Mouse (Mus musculus) left cerebral cortex, postnatal 10 days (tissue): ENCODE data around the gene Adamts16. TPM values are rescaled to one million over a fixed set of nuclear protein-coding genes. Genes with fewer than 3 reads are reported as not detected.

Source experiments
- DNase-seq, 2 experiments: peaks; one replicate each; pipeline ENCODE4 v3.0.0; 2021 to 2022; ENCODE audit warnings: low spot score in 2 of 2, mixed read lengths in 1 of 2; ENCODE audit errors: extremely low spot score in 1 of 2
- intact Hi-C: fragments of 180-260 bp; cut with DNase I; formaldehyde crosslinking; loops from one replicate; pipeline ENCODE4 v1.15.1; 2025
- total RNA-seq, 2 experiments: library from RNA; stranded (reverse); gene quantifications; 2 replicates each; pipeline ENCODE4 v1.2.3; 2021

Adamts16 gene
- total RNA-seq, 2 experiments from 2014 or later = 6.5 TPM

DNA sequence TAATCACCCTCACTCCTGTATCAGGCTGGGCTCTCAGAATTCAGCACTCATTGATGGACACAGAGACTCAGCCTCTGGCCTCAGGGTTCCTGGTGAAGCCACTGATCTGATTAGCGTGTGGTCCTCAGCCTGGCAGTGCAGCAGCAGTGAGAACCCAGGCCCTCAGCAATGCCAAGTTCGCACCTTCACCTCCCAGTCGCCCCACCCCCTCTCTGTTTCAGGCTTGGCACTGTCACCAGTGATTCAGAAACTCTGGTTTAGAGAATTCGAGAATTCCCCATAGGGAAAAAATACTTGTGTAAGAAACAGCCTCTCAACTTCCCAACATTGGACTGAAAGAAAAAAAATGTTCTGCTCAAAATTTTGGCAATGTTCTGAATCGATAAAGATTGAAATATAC lies 108.8 kb downstream of the Adamts16 start:
- intact Hi-C loops = no loop called here
- DNase-seq = no peak

DNA sequence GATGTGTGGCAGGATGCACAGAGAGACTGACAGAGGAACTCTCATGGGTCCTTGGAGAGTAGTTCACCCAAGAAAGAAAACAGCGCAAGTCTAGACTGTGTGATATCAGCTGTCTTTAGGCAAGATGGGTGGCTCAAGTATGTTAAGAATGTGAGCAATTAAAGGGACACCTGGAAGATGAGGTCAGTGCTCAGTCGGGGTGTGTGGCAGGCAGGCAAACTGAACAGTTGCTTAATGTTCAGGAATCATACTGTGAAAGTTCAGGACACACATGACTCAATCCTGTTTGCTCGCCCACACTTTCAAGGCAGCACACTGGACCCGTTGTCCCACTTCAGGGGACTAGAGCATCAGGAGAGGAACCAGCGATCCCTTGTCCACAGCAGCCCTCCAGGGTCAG lies 110.3 kb downstream of the Adamts16 start:
- intact Hi-C loops = no loop called here

DNA sequence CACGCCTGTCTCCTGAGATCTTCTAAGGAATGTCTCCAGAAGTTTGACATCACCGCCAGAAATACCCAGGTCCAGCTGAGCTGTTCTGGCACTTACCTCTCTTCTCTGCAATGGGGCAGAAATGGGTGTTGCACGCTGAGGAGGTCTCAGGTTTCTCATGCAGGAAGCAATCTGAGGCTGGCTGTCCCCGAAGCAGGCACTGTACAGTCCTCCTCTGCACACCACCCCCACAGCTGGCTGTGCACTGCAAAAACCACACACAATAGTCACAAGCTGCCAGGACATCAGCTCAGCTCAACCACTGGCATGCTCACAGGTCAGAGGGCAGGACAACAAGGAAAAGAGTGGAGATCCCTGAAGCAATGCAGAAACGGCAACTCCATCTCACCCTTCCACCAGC lies 111.6 kb downstream of the Adamts16 start:
- intact Hi-C loops = no loop called here
- no peak for DNase-seq

More for the DNA sequence above, 110.3 kb downstream of the Adamts16 start:
- no peak for DNase-seq

DNA sequence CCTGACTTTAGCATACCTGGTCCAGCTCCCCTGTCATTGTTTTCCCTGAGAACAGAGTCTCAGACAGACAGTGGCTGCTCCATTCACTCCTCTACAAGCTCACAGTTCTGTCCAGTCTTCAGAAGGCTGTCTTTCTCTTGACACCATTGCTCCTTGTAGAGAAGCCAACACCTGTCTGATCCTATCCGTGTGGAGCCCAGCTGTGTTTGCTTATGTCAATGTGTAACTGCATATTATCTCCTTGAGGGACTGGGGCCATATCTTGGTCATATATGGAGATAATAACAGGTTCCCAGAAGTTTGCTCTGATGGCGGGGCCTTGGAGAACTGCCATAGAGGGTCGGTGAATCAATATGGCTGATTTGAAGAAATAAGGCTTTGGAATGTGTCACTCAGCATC lies 115.4 kb downstream of the Adamts16 start:
- no peak for DNase-seq
- intact Hi-C loops = no loop called here

DNA sequence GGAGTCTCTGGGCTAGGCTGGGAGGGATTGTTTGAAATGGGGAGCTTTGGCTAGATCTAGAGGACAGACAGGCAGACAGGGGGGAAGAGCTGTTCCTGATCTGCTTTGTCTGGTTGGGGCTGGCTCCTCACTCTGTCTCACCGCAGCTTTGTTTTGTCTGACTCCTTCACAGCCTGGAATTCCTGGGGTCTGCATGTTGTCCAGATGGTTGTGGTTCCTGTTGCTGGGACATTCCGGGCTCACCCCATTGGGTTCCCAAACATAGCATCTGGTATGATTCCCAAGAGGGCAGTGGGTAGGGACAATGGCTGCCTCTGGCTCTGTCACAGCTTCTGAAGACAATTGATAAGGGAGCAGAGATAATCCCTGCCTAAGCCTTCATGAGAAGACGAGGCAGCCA lies 117.0 kb downstream of the Adamts16 start:
- intact Hi-C loops = no loop called here
- no peak for DNase-seq

DNA sequence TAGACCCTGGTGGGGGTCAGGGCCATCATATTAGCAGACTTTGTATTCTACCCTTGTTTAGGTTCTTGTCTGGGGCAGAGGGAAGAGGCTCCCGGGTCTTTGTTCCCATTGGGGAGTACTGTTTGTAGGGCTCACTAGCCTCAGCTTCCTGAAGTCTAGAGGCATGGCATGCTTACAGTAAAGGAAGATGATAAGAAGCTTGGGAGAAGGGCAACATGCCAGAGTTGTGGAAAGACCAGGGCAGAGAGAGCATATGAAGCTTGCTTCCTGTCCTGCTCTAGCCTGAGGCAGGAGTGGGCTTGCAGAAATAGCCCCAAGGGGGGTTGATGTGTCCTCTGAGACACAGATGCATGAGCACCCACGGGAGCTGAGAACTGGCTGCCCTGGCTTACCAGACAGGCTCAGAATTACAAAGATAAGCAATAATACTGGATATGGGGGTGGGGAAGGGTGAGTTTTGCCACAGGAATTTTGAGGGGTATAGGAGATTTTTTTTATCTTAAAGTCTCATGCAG lies 117.4 kb downstream of the Adamts16 start:
- DNase-seq = no peak

DNA sequence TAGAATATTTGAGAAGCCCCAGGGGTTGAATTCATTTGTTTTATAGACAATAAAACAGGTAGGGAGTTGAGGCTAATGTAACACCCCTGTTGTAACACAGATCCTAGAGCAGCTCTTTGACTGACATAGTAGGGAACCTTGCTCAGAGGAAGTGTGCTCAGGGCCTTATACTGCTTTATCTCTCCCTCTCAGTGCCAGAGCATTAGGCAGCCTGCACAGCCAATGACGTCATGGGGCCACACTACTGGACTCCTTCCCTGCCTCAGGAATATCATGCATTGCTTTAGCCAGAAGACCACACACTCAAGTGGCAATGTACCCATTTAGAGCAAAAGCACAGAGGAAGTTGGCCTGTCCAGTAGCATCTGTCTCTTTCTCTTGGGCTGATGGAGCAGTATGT lies 121.6 kb downstream of the Adamts16 start:
- DNase-seq = no peak
- intact Hi-C loops = no loop called here

More for the DNA sequence above, 117.4 kb downstream of the Adamts16 start:
- intact Hi-C loops = no loop called here

DNA sequence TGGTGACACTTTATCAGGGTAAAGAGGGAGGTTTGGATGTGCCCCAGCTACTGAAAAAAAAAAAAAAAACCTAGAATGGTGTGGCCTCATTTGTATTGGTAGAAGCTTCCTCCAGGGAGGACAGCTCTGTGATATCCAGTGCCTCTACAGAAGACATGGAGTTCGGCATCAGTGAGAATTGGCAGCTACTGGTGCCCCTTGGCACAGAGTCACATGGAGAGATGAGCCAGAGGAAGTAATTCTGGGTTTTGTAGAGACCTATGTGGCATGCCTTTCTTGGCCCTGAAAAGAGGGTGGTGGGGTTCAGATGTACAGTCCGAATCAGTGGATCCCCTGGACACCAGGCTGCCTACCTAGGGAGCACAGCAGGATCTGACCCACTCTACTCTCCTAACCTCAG lies 122.8 kb downstream of the Adamts16 start:
- DNase-seq = no peak
- intact Hi-C loops = no loop called here

DNA sequence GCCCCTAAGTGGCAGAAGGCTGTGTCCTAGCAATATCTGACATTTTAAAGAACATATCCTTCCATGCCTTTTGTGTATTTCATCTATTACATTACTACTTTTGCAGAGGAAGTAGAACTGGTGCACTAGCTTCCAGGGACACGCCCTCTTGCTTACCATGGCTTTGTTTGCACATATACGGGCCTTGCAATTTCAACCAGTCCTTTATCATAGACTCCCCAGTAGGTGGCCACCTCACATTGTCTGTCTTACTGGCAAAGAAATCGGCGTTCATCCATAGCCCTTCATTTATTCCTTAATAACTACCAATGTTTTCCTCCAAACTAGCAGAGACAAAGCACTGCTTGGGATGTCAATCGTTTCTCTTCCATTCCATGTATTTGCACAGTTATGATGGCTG lies 125.6 kb downstream of the Adamts16 start:
- intact Hi-C loops = no loop called here
- no peak for DNase-seq

DNA sequence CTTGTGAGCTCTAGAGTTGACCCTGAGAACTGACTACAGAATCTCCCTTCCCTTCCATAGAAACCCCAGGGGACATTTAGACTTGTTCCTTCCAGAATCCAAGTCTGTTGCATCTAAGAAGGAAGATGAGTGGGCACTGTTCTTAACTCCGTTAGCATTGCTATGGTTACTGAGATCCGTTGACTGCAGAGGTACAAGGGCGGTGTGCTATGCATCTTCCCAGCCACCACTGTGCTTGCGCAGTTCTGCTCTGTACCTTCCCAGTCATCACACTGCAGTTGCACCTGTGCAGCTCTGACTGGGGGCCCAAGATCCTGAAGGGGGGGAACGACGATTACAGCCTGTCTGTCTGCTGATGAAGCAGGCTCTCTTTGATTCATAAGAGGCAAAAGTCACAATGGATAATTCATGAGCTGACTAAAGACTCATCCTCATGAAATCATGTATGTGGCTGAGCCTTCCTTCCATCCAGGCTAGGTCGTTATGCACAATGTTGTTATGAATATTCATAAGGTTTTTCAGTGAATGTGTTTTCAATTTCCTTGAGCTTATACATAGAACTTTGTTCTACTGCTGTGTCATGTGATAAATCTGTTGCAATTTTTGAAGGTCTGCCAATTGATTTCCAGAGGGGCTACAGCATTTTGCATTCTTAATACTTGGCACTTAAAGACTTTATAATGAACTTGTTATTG lies 127.4 kb downstream of the Adamts16 start:
- intact Hi-C loops = loop anchor here (5.0 kb wide), 1 partner anchor 42 kb away; no protein-coding TSS in a partner anchor
- DNase-seq = peak in 1 of 2 experiments; percentile 45

DNA sequence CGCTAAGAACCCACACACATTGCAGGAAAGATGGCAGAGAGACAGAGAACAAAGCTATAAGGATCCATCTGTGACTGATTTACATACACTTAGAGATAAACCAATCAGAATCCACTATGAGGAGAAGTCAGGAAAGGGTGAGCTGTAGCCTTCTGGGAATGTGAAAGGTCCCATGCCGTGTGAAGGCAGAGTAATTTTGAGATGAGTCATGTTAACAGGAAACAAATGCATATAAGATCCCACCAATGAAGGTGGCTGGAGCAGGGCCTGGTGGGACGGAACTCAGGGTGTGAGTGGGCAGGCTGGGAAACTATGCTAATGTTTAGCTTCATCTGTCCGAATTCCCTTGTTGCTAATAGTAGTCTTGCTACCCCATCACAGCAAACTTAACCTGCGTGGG lies 128.3 kb downstream of the Adamts16 start:
- DNase-seq = no peak
- intact Hi-C loops = loop anchor here (5.0 kb wide), 1 partner anchor 41 kb away; no protein-coding TSS in a partner anchor

DNA sequence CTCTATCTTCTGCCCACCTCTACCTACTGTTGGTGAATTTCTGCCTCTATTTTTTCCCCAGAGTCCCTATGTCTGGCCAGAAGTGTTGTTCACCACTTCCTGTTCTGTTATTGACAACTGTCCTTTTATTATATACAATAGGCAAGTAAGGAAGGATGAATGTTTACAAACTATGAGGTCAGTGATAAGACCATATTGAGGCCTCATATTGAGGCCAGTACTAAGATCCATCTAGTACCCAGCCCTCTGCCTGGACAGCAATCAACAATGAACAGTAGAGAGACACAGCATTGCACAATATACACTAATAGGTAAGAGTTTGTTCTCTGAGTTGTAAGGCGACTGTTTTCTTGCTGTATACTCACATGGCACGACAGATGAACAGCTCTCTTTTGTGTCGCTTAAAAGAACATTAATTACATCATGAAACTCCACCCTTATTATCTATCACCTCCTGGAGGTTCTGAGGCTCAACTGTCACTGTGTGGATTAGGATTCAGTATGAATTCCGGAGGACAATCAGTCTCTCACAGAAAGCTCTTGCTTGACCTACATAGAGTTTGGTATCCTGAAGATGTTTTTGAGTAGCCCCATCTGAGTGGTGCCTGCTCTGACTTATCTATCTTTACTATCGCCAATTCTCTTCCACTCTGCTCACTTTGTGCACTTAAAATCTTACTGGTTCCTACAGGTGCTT lies 134.3 kb downstream of the Adamts16 start:
- intact Hi-C loops = no loop called here

DNA sequence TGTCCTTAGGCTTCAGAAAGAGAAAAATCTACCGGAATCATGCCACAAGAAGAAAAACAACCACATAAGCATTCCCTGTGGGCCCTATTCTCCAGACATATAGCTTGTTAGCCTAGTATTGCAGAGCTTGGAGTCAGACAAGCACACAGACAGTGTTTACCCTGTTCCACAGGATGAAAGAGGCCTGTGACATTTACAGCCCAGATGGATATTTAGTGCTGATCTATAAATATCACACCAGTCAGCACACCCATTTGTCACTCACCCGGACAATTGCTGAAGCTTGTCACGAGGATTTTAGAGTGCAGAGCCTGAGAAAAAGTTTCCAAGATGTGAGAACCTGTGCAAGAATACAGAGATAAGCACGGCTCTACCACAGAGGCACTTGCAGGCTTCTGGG lies 138.7 kb downstream of the Adamts16 start:
- no peak for DNase-seq
- intact Hi-C loops = no loop called here

More for the DNA sequence above, 134.3 kb downstream of the Adamts16 start:
- no peak for DNase-seq

DNA sequence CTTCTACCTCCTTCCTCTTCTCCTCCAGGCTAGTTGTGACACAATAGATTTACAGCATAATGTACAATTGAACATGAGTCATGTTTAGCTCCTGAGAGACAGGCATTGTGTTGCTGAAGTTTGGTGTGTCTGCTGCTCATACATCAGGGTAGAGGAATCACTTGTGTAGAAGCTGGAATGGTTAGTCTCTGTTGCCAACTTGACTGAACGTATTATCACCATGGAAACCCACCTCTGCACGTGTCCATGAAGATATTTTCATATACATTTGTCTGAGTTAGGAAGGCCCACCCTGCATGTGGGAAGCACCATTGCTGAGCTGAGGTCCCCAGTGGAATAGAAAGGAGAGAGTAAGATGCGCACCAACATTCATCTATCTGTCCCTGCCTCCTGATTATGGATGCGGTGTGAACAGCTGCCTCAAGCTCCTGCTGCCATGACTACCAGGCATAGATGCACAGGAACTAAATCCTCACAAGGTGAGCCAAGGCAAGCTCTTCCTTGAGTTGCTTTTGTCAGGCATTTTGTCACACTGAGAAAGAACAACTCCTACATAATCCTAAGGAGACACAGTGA lies 142.7 kb downstream of the Adamts16 start:
- DNase-seq = no peak
- intact Hi-C loops = no loop called here

DNA sequence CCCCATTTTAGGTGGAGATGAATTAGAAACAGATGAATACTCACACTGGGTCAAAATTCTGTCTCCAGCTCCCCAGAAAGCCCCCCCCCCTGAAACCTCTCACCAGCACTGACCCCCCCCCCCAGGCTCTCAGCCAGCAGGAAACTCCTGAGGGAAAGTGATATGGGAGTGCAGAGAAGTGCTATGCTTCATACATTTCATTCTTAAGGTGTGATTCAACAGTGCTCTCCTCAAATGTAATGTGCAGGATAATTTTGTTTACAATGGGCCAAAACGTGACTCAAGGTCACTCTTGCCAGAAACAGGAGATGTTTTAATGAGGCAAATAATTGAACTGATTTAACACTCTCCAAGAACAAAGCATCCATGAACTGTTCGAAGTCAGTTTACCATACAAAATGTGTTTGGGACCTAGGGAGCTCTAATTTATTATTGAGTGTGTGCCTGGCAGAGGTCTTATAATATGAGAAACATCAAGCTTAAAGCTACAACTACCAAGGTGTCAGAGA lies 152.1 kb downstream of the Adamts16 start:
- intact Hi-C loops = no loop called here
- DNase-seq = no peak

DNA sequence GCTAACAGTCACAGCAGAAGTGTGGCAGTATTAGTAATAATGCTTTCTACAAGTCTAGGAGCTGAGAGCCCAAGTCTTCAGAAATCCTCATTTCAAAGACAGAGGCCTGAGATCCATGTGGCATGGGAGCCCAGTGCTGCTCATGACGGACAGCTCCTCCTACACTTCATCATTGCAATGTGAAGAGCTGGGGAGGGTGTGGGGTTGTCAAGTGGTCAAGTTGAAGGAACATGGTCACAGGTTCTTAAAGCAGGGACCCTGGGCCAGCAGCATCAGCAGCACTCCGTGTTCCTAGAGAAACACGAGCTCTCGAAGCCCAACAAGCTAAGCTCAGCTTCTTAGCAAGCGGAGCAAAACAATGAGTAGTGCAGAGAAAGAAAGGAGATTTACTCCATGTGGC lies 155.8 kb downstream of the Adamts16 start:
- DNase-seq = no peak
- intact Hi-C loops = no loop called here

DNA sequence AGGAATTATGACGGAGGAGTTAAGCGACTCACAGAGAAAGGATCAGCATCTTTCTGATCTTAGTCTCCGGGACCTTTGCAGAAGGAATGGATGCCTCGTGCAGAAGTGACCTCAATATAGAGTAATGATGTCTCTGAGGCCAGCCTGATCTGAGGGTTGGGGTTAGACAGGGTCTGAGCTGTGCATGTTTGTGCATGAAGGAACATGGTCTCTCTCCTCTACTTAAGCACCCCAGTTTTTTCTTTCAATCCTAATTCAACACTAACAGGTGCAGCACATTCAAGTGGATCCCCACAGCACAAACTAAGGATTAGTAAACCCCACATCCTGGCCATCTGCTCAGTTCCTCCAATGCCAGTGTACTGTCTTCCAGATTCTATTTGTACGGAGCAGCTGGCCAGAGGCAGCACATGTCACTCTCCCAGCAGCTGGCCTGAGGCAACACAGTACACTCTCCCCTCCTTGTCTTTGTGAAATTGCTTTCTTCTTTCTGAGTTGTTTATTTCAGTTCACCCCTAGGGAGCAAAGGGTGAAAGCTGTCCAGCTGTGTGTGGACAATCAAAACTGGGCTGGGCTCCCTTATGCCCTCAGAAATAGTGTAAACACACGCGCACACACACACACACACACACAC lies 156.5 kb downstream of the Adamts16 start:
- intact Hi-C loops = no loop called here
- DNase-seq = peak in 1 of 2 experiments; percentile 36

DNA sequence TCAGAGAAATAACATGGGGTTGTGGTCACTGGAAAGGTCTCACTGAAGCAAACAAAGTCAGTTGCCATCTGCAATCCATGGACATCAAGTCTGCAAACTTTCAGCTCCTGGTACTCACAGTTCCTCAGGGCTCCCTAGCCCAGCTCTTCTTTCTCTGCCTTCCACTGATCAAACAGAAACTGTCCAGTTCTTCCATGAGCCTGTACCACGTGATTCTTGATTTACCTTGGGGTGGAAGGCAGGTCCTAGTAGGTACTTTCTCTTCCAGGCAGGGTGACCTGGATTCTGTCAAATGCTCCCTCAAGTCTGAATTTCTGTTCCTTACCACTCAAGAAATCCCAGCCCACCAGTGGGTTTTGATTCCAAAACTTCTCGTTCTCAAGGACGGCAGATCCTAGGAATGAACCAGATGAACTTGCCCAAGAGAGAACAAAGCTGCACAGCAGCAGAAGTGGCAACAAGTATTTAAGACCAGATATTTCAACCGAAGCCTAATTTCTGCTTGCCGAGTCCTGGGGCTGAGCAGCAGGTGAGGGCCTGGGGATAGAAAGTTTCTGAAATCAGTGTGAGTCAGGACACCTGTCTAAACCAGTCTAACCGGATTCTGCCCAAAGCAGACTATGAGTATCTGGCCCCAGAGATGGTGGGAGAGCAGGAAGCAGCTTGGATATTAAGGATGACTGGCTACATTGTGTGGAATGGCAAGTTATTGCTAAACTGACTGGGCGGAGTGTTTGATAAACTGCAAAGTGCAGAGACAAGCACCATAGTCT lies 160.0 kb downstream of the Adamts16 start:
- intact Hi-C loops = no loop called here
- no peak for DNase-seq

DNA sequence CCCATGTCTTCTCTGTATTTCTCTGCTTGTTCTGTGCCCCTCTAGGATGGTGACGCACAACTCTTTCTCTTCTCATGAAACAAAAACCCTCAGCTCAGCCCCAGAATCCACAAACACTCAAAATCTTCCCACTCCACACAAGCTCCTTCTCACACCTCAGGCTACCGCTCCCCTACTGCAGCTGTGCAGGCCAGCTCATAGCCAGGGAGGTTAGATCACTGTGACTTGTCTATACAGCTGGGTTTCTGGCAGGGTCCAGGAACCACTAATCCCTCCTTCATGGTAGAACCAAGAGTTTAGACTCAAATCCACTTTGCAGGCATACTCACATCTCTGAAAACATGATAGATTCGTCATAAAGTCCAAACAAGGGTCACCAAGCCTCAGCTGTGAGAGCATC lies 161.3 kb downstream of the Adamts16 start:
- intact Hi-C loops = no loop called here
- DNase-seq = no peak
